Mouse (Mus musculus): ENCODE measurements at regions not wholly inside any gene's neighbourhood (a gene's known extent, or its start where the extent isn't known, plus 50 kb on each side); places are given as distances from the start of the nearest gene placed in this dataset.

DNA sequence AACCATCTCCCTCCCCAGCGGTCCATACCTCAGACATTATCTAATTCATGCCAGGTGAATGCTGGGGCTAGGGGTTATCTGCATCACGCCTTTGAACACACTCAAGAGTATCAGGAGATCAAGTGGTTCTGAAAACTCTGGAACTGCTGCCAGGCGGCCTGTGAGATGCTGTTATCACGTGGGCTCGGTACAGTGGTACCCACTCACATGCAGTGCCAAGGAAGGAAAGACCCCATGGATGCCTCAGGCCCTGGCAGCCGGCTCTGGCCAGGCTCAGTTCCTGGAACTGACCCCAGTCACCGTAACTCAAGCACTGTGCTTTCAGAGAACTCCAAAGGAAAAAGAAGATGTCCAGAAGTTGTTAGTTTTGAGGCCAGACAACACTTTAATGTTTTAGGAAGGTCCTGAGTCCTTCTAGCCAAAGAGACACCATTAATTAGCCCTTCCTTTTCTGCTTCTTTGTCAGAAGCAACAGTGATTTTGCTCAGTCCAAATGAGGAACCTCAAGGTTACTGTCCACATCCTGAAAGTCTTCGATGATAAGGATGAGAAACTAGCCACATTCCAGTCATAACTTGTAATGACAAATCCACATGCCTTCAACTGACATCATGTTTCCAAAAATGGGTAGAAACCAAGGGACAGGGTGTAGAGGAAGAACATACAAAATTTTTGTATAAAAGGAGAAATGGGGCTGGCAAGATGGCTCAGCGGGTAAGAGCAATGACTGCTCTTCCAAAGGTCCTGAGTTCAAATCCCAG, 126.1 kb downstream of the Zbtb18 start:
- Histone ChIP-seq H3K27ac (ENCODE audit: insufficient read depth, low read depth, low read length) (no peak overlapping the region), H3K4me3 (ENCODE audit: low read depth, low read length) (no peak overlapping the region), H3K4me1 (ENCODE audit: control insufficient read depth, insufficient read depth, insufficient read length, low read length) (0 out of 2 replicates have a peak, but pooled peaks cover 1% of the 10 kb centered on the region), H3K27me3 (ENCODE audit: control insufficient read depth, insufficient read depth, low read length) (no peaks in the 10 kb centered on the region), H3K36me3 (ENCODE audit: control insufficient read depth, insufficient read depth, low read length) (no peaks in the 10 kb centered on the region)
- WGBS: 77% methylated on average over 9 of the region's 9 CpGs
- no peak for TF ChIP-seq POLR2A (IDR thresholded peaks at IDR 0.05; ENCODE audit: low read depth, low read length)
- no peak for TF ChIP-seq CTCF (IDR thresholded peaks at IDR 0.05; ENCODE audit: extremely low read depth, insufficient read length, insufficient replicate concordance, low read depth, low read length)

DNA sequence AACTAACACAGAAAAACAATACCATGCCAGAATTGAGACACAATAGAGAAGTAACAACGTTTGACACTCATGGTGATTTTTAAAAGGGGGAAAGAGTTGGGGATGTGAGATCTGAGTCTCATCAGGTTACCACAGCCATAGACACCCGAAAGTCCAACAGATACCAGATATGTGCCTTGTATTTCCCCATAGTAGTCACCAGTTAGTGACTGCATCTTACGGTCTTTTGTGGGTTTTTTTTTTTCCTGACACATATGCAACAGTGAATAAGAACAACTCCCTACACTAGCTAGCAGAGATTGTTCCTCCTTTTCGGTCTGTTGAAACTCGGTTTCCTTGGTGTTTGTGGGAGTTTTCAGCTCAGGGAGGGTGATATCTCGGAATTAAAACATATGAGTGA, 127.4 kb downstream of the Zbtb18 start:
- no peak overlapping the region for H3K27ac ChIP-seq (ENCODE audit: insufficient read depth, low read depth, low read length)
- H3K4me3 ChIP-seq (ENCODE audit: low read depth, low read length): no peak overlapping the region
- 0 out of 2 replicates have a peak, but pooled peaks cover 1% of the 10 kb centered on the region for H3K4me1 ChIP-seq (ENCODE audit: control insufficient read depth, insufficient read depth, insufficient read length, low read length)
- 81% methylated on average over 6 of the region's 6 CpGs for WGBS
- H3K36me3 ChIP-seq (ENCODE audit: control insufficient read depth, insufficient read depth, low read length): no peaks in the 10 kb centered on the region
- H3K27me3 ChIP-seq (ENCODE audit: control insufficient read depth, insufficient read depth, low read length): no peaks in the 10 kb centered on the region
- no peak for TF ChIP-seq CTCF (IDR thresholded peaks at IDR 0.05; ENCODE audit: extremely low read depth, insufficient read length, insufficient replicate concordance, low read depth, low read length)
- TF ChIP-seq POLR2A (IDR thresholded peaks at IDR 0.05; ENCODE audit: low read depth, low read length): no peak

DNA sequence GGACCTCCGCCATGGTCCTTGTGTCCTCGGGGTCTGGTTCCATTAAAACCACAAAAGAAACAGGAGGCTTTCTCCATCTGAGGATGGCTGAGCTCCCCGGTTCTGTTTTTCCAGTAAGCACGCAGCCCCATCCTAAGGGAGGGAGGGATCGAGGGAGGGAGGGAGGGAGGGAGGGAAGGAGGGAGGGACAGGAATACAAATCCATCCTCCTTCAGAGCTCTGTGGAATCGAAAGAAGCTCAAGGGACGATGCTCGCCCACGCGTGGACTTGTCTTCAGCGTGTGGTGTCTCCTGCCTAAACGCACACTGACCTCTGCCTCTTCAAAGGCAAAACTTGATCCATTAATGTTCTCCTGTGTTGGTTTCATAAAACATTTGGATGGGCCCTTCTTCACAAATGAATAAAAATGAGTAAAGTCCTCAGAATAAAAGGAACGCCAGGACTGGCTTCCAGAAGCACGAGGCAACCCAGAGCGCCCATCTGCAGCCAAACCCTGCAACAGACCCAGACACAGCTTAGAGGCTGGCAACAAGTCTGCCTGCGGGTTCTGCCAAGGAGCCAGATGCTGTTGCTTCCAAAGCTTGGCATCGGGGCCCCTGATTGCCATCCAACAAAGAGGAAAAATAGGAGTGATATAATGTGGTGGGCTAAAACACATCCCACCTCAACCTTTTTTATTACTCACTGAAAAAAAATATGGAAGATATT, 131.0 kb downstream of the Zbtb18 start:
- 81% methylated on average over 17 of the region's 17 CpGs for WGBS
- Histone ChIP-seq H3K27ac (ENCODE audit: insufficient read depth, low read depth, low read length) (no peak overlapping the region), H3K4me3 (ENCODE audit: low read depth, low read length) (no peak overlapping the region), H3K27me3 (ENCODE audit: control insufficient read depth, insufficient read depth, low read length) (no peaks in the 10 kb centered on the region), H3K36me3 (ENCODE audit: control insufficient read depth, insufficient read depth, low read length) (no peaks in the 10 kb centered on the region), H3K4me1 (ENCODE audit: control insufficient read depth, insufficient read depth, insufficient read length, low read length) (no peaks in the 10 kb centered on the region)
- TF ChIP-seq CTCF (IDR thresholded peaks at IDR 0.05; ENCODE audit: extremely low read depth, insufficient read length, insufficient replicate concordance, low read depth, low read length) (no peak), POLR2A (IDR thresholded peaks at IDR 0.05; ENCODE audit: low read depth, low read length) (no peak)

DNA sequence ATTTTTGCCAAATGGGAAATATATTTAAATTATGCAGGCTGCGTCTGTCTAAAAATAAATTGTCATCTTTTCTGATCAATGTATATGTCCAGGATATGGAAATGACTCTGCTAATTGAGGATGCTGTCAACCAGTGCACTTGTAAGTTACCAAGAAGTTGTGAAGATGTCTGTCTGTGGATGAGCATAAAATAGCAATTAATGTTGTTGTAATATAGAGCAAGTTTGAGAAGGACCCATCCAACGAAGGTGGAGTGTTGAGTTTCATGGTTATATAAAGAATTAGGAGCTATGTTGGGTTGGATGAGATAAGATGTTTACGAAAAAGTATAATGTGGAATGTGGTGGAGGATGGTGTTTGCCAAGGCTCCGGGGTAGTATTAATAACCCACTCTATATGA, 131.6 kb downstream of the Zbtb18 start:
- H3K27ac ChIP-seq (ENCODE audit: insufficient read depth, low read depth, low read length): no peak overlapping the region
- no peaks in the 10 kb centered on the region for H3K36me3 ChIP-seq (ENCODE audit: control insufficient read depth, insufficient read depth, low read length)
- H3K27me3 ChIP-seq (ENCODE audit: control insufficient read depth, insufficient read depth, low read length): no peaks in the 10 kb centered on the region
- WGBS: 73% methylated on average over 4 of the region's 4 CpGs
- H3K4me3 ChIP-seq (ENCODE audit: low read depth, low read length): no peak overlapping the region
- TF ChIP-seq POLR2A (IDR thresholded peaks at IDR 0.05; ENCODE audit: low read depth, low read length) (no peak), CTCF (IDR thresholded peaks at IDR 0.05; ENCODE audit: extremely low read depth, insufficient read length, insufficient replicate concordance, low read depth, low read length) (no peak)
- no peaks in the 10 kb centered on the region for H3K4me1 ChIP-seq (ENCODE audit: control insufficient read depth, insufficient read depth, insufficient read length, low read length)

DNA sequence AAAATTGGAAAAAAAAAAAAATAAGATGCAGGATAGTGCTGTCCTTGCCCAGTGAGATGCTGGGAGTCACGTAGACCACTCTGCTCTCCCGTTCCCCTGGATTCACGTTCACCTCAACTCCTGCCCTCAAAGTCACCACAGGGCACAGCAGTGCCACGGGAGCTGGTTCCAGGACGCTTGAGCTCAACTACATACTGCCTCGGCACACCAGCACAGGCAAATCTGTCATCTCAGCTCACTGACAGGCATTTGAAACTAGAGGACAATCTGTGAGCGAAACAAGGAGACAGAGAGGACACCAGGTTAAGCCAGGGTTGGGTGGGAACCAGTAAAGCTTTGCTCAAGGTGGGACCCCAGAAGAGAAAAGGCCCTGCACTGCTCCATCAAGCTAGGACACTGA, 132.2 kb downstream of the Zbtb18 start:
- no peak overlapping the region for H3K4me3 ChIP-seq (ENCODE audit: low read depth, low read length)
- no peaks in the 10 kb centered on the region for H3K36me3 ChIP-seq (ENCODE audit: control insufficient read depth, insufficient read depth, low read length)
- TF ChIP-seq CTCF (IDR thresholded peaks at IDR 0.05; ENCODE audit: extremely low read depth, insufficient read length, insufficient replicate concordance, low read depth, low read length) (no peak), POLR2A (IDR thresholded peaks at IDR 0.05; ENCODE audit: low read depth, low read length) (no peak)
- no peaks in the 10 kb centered on the region for H3K27me3 ChIP-seq (ENCODE audit: control insufficient read depth, insufficient read depth, low read length)
- no peak overlapping the region for H3K27ac ChIP-seq (ENCODE audit: insufficient read depth, low read depth, low read length)
- 85% methylated on average over 7 of the region's 7 CpGs for WGBS
- no peaks in the 10 kb centered on the region for H3K4me1 ChIP-seq (ENCODE audit: control insufficient read depth, insufficient read depth, insufficient read length, low read length)

DNA sequence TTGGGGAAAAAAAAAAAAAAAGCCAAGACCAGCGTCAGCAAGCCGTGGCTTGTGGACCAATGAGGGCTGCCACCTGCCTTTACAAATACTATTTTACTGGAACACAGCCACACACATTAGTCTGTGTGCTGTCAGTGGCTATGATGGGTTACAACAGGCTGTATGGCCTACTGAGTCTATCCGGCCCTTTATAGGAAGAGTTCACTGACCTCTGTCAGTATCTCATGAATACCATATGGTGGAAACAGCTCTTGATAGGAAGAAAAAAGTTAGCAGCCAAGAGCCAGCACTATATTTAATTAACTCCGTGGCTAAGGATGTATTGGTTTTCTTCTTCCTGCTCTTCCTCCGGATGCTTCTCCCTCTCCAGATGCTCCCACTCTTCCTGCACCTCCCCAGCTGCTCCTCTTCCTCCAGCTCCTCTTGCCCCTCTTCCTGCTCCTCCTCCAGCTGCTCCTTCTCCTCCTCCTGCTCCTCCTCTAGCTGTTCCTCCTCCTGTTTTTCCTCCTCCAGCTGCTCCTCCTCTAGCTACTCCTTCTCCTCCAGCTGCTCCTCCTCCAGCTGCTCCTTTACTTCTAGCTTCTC, 142.2 kb downstream of the Zbtb18 start:
- TF ChIP-seq POLR2A (IDR thresholded peaks at IDR 0.05; ENCODE audit: low read depth, low read length) (no peak), CTCF (IDR thresholded peaks at IDR 0.05; ENCODE audit: extremely low read depth, insufficient read length, insufficient replicate concordance, low read depth, low read length) (no peak)
- Histone ChIP-seq H3K4me1 (ENCODE audit: control insufficient read depth, insufficient read depth, insufficient read length, low read length) (no peaks in the 10 kb centered on the region), H3K27ac (ENCODE audit: insufficient read depth, low read depth, low read length) (no peak overlapping the region), H3K27me3 (ENCODE audit: control insufficient read depth, insufficient read depth, low read length) (no peaks in the 10 kb centered on the region), H3K4me3 (ENCODE audit: low read depth, low read length) (no peak overlapping the region), H3K36me3 (ENCODE audit: control insufficient read depth, insufficient read depth, low read length) (no peaks in the 10 kb centered on the region)
- WGBS: 65% methylated on average over 5 of the region's 5 CpGs

DNA sequence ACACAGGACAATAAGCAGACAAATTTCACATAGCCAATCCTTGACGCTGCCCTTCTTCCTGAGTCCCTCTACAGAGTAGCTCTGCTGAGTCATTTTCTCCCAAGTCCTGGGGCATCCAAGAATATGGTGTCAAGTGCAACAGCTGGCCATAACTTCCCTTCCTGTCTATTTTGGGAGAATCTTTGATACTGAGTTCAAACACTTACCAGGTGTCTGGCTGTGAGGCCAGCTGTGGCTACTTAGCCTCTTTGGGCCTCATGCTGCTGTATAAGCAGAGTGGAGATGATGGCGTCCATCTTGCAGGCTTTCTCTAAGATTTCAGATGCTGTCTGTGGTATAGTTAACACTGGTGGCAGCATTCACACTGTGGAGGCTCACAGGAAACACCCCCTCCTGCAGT, 143.2 kb downstream of the Zbtb18 start:
- H3K4me3 ChIP-seq (ENCODE audit: low read depth, low read length): no peak overlapping the region
- no peaks in the 10 kb centered on the region for H3K4me1 ChIP-seq (ENCODE audit: control insufficient read depth, insufficient read depth, insufficient read length, low read length)
- H3K27me3 ChIP-seq (ENCODE audit: control insufficient read depth, insufficient read depth, low read length): no peaks in the 10 kb centered on the region
- H3K36me3 ChIP-seq (ENCODE audit: control insufficient read depth, insufficient read depth, low read length): no peaks in the 10 kb centered on the region
- no peak overlapping the region for H3K27ac ChIP-seq (ENCODE audit: insufficient read depth, low read depth, low read length)
- WGBS: 73% methylated on average over 2 of the region's 2 CpGs
- TF ChIP-seq CTCF (IDR thresholded peaks at IDR 0.05; ENCODE audit: extremely low read depth, insufficient read length, insufficient replicate concordance, low read depth, low read length) (no peak), POLR2A (IDR thresholded peaks at IDR 0.05; ENCODE audit: low read depth, low read length) (no peak)
